Mouse (Mus musculus) liver, postnatal 0 days (tissue): Measurements from ENCODE around the gene Slc10a6.

ENCODE experiments used
- CTCF ChIP-seq: sonication (generic); IDR thresholded peaks from 2 replicates; pipeline ENCODE4 v1.5.1; 2016; ENCODE audit warnings: antibody characterized with exemption, low read depth
- EP300 ChIP-seq: IDR thresholded peaks from 2 replicates; pipeline ENCODE4 v1.6.1; 2016; ENCODE audit warnings: antibody characterized with exemption, low read depth, mild to moderate bottlenecking

GRCm38 (mm10) chr5:103579680-103580420 is 49.4 kb downstream of the Slc10a6 start:
- TF ChIP-seq CTCF (no peak), EP300 (no peak)
